Mouse (Mus musculus): ENCODE measurements around the gene Nbeal2.

Nbeal2 gene

DNA sequence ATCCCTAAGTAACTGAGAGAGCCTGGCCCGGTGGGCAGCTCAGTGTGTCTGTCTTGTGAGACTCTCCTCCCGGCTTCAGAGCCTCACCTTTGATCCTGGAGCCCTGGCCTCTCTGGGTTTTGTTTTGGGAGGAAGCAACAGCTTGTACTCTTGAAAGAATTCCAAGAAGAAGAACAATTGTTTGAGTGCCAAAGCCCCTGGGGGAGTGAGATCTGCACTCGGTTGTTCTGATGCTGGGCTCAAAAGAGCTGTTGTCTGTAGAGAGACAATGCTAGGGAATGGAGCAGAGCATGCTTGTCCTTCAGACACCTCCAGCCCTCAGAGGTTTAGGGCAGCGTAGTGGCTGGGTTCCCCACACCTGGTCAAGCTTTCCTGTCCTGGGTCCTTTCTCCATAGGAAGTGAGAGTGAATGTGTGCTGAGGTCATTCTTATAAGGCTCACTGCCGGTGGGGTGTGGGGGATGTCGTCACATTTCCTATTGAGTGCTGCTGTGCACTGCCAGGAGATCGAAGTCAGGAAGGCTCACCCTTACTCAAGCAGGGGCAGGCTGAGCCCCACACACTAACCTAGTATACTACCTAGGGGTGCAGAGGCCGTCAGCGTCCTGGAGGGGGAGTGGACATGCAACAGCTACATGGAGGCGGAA lies 19.3 kb upstream of the Nbeal2 start:
- DNase-seq = no peak

DNA sequence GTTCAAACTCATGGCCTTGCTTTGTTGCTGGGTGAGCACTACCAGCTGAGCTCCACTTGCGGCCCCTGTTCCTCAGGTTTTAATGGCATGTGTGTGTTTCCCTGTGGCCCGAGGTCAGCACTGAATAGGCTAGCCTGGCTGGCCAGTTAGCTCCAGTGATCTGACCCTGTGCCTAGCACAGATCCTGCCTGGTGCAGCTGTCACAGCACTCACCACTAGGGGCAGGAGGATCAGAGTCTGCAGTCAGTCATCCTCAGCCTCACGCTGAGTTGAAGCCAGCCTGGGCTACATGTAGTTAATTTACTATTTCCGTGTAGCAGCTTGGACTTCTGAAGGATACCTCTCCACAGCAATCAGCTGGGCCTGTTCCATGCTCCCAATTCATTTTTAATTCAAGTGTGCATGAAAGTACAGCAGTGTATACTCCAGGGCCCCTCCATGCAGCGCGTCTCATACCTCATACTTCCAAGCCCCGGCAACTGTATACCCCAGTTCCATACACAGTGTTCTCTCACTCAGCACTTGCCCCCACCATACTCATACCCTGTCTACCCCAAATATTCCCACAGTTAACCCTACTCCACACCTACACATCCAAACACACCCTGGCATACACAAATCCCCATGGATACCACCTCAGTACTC lies 18.6 kb upstream of the Nbeal2 start:
- DNase-seq = peak; percentile 61

DNA sequence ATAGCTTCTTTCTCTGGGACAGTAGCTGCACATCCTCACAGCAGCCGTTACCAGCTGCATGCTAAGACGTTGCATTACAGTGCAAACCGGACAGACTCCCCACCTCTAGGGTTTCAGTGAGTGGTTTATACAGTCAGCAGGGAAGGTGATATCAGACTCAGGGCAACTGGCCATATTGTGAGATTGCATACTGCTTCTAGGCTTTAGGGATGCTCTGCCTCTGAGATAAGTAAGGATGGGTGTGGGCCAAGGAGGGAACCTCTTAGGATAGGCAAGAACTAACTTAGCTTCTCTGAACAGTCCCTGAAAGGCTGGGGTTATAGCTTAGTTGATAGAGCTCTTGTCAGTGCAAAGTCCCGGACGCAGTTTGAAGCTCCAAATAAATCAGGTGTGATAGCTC lies 15.8 kb upstream of the Nbeal2 start:
- peak; percentile 49 for DNase-seq

DNA sequence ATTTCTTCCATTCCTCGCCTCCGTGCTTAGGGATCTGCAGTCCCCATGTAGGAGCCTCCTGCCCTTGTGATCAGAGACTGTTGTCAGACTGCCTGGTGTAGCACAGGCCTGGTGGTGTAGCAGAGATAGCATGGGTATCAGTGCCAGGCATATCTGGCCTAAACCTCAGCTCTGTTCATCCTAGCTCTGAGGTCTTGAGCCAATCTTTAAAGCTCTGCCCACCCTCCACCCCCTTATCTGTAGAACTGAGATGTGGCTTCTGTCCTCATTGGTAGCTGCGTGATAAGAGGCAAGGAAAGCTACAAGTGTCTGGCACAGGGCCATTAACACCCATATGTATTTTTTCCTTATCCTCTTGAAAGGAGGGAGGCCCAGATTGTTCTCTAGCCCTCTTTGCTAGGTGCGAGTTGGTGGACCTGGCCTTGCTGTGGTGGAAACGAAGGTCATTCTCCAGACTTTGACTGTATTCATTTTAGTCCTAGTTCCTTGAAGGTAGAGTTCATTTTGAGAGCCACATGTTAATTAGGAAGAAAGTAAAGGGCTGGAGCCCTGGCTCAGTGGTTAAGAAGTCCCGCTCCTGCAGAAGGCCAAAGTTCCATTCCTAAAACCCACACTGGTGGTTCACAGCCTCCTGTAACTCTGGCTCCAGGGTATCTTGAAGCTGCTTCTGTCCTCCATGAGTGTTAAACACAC lies 14.8 kb upstream of the Nbeal2 start:
- DNase-seq = peak; percentile 79

DNA sequence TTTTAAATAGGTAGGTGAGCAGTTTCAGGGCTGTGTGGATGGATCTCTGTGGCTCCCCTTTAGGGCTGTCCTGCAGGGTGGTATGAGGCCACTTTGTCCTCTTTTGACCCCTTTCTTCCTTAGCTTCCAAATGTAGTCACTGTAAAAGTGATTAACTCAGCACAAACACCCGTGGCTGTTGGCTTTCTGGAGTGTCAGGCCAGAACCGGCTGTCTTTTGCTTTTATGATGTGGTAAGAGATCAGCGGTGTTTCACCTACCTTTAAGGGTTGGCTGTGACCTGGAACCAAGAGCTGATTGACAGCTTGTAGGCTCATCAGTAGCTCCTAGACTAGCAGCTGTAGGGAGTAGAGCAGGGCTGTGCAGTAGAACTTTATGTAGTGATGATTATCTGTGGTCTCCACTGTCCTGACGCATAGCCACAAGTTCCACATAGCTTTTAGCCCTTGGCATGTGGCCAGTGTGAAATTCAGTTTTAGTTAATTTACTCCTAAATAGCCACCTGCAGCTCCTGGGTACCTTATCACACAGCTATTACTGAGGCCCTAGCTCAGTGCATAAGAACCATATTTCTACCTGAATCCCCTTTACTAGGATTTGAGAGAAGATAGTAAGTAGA lies 13.4 kb upstream of the Nbeal2 start:
- no peak for DNase-seq

DNA sequence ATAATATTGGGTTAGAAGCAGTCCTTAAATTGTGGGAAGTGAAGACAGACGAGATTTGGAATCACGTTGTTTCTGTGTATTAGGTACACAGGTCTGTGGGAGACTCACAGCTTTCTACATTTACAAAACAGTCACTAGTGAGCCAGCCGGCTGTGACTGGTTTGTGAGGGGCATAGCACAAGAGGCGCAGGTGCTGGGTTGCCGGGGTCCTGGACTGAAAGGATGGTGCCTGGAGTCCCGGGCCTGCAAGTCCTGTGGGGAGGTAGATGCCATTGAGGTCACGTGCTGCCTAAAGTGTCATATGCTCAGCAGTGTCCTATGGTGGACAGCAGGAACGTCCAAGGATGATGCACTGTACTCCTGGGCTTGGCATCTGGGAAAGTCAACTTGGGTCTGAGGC lies 12.4 kb upstream of the Nbeal2 start:
- DNase-seq = no peak

DNA sequence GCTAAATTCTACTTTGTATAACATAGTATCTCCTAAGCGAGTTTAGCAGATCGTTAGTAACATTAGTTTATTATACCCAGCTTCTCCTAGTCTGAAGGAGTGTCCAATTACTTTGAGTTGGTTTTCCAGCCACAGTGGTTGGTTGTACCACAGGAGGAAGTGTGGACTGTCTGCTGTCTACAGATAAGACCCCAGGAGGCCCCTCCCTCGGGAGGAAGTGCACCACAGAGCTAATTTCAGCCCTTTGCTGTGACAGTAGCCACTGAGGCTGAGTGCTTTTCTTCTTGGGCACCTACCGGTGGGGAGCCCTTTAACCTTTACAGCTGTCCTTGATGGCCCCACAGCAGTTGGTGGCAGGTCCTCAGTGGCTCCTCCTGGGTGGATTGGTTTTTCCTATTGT lies 12.0 kb upstream of the Nbeal2 start:
- DNase-seq = peak; percentile 91

DNA sequence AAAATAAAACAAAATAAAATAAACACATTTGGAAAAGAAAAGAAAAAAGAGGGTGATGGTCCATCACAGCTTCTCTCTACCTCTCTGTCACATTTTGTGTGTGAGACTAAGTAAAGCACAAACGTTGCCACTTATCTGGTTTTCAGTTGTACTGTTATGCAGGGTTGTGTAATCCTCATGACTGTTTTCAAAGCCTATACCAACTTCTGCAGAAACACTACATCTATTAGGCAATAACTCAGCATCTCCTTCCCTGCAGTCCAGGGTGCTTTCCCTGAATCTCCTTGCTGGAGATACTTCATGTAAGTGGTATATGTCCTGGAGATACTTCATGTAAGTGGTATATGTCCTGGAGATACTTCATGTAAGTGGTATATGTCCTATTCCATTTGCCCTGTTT lies 8.9 kb upstream of the Nbeal2 start:
- DNase-seq = no peak

DNA sequence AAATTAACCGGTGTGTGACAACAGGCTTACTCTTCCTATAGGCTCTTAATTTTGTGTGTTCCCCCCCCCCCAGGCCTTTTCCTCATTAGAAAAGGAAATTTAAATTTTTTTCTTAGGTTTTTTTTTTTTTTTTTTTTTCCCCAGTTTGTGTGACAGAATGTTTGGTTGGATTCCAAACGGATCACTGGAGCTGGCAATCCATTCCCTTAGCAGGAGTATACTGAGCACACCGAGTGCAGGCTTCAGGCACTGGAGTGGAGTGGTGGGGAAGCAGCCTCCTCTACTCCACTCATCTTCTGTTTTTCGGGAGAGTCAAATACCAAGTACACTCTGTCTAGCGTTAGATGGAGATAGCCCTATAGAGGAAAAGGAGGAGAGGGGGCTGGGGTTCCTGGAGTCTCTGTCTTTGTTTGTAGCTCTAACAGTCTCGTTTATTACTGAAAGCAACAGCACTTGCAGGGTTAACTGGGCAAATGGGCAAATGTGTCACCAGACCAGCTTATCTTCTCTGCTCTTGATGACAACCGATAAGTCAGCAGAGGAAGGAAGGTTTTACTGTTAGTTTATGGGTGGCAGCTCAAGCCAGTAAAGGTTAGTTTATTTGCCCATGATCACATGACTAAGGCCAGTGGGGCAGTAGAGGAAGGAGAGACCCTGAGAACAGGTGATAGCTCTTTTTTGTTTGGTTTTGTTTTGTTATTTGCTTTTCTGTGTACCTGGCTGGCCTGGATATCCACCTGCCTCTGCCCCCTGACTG lies 7.1 kb upstream of the Nbeal2 start:
- no peak for DNase-seq

DNA sequence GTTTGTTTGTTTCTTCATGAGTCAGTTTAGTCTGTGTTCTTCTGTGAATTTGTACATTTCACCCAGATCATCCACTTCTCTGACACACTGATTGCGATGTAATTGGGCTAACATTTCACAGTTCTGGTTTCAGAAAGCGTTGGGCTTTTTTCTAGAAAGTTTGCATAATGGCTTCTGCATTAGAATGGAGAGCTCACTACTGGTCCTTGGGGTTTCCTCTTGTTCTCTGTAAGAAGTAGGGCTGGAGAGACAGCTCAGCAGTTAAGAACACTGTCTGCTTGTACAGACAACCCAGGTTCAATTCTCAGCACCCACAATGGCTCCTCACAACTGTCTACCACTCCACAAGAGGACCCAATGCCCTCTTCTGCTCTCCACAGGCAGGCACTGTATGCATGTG lies 6.2 kb upstream of the Nbeal2 start:
- no peak for DNase-seq

DNA sequence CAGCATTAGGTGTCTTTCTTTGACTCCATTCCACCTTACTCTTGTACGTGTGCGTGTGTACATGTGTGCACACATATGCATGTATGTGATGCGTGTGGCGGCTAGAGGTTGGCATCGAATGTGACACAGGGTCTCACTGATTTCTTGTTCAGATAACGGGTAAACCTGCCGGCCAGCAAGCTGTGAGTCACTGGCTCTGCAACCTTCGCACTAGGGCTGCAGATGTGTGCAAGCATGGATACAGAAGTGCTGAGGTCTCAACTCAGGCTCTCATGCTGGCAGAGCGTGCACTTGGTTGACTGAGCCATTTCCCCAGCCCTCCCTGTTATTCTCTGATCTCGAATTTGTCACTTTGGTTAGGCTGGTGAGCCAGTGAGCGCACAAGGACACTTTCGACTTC lies 5.6 kb upstream of the Nbeal2 start:
- DNase-seq = no peak

DNA sequence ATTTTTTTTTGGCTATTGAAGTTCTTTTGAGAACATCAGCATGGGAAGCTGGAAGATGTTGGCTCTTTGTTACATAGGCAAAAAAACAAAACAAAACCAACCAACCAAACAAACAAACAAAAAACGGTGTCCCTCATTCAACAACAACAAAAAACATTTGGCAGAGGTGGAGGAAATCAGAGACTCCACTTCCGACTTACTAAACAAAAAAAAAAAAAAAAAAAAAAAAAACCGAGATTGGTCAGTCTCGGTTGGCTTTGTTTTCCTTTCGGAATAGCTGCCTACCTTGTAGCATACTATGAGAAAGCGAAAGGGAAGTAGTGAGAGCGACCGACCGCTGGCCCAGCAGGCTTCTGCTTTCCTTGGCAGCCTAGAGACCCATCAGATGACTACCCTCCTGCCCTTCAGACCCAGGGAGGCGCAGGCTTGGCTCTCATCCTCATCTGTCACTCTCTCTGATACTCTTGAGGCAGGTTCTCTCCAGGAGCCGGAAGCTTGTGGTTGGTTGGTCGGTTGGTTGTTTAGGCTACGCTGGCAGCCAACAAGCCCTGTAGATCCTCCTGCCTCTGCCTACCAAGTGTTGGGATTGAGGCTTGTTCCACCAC lies 3.6 kb upstream of the Nbeal2 start:
- peak; percentile 61 for DNase-seq

DNA sequence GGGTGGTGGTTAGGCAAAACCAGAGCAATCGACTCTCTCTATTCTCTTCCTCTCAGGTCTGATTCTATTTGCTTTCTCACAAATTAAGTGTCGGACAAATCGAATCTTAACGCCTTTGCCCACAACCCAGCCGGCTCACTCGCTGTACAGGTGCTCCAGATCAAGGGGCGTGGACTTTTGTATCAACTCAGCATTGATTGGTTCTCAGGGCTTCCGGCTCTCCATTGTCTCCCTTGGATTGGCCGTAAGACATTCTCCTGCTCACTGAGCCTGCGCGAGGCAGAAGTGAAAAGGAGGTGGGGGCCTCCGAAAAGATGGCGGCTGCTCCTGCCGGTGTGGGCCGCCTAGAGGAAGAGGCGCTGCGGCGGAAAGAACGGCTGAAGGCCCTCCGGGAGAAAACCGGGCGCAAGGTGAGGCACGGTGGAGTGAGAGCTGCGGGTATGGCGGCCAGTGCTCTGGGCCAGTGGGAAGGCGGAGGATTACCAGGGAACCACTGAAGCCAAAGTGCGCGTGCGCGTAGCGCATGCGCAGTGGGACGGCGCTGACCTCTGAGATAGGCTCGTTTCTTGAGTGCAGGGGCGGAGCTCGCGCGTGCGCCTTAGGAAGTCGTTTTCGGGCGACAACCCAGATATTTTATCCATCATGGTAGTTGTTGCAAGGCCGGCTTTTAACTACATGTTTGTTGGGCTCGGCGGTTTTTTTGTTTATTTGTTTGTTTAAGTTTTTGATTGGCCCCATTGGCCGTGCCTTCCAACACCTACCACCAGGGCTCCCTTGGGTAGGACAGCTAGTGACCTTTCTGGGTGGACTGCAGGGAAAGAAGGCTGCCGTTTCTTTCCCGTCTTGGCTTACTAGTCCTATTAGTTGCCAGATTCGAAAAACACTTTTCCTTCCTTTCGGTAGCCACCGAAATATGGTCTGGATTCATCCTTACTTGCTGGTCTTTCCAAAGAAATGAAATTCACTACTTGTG lies 2.6 kb upstream of the Nbeal2 start, which contains the start of gene Ccdc12:
Gene Ccdc12 (plus strand): TSS at position 255 of the 973 bp plus-strand sequence.
- DNase-seq = peak; percentile 96

DNA sequence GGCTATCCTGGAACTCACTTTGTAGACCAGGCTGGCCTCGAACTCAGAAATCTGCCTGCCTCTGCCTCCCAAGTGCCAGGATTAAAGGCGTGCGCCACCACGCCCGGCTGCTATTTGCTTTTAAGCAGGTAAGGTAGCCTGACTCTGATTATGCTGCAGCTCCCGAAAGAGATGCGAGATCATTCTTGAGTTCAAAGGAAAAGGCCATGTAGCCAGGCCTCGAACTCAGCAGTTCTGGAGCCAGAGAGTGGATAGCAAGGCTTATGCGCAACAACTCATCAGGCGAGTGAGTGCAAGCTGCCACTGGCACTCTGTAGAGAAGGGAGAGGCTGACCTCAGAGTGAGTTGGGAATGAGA lies 1.7 kb upstream of the Nbeal2 start:
- DNase-seq = no peak

DNA sequence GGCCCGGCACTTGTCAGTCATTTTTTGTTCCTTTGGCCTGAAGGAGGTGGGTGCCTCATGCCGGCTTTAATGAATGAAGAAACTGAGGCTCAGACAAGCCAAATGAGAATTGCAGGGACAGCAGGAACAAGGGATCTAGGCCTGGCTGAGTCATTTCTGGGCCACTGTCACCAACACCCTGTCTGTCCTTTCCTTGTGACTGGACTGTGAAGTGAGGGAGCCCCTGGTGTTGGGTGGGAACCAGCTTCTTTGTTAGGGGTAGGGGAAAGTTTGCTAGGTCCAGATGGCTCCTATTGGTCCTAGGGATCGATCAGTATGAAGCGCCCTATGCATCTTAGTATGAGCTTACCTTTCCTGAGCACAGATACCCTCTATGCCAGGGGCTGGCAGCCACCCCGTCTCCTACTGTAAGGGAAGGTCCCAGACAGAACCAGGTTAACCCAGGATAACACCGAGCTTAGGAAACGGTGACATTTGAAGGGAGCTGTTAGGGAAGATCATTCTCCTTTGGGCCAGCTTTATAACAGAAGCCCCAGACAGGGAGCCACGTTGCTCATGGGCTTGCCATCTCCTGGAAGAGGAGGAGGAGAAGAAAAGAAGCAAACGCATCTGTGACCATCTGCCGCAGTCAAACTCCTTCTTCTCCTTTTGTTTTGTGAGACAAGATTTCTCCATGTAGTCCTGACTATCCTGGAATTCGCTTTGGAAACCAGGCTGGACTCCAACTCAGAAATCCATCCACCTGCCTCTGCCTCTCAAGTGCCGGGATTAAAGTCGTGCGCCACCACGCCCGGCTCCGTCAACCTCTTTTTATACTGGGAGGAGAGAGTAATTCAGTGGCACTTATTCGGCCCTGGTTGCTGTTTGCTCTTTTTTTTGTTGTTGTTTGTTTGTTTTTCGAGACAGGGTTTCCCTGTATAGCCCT lies 1.0 kb upstream of the Nbeal2 start:
- DNase-seq = no peak

DNA sequence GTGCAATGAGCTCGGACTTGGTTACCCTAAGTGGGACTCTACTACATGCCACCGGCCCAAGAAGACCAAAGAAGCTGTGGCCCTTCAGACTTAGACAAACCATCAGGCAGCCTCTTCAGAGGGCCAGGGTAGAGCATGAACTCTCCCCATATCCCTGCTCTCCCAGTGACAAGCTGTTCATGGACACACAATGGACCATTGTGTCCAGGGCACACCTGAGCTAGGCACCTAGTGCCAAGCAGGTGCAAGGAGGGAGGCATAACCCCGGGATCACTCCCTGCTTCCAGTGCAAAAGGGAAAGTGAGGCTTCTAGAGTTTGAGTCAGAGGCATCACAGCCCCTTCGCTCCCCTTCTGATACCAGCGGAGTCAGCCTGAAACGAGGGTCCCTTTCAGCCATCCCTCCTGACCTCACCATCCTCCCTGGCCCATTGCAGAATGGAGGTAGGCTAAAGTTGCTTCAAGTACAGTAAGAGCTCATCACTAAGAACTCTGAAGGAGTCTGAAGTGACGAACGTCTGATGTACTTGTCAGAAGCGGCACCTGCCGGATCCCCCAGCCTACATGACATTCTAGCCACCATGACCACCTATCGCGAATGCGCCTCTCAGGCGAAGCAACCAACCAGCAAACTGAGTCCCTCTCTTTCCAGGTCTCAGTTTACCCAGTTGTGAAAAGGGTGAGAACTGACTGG lies 852 bp downstream of the Nbeal2 start:
- DNase-seq = no peak

DNA sequence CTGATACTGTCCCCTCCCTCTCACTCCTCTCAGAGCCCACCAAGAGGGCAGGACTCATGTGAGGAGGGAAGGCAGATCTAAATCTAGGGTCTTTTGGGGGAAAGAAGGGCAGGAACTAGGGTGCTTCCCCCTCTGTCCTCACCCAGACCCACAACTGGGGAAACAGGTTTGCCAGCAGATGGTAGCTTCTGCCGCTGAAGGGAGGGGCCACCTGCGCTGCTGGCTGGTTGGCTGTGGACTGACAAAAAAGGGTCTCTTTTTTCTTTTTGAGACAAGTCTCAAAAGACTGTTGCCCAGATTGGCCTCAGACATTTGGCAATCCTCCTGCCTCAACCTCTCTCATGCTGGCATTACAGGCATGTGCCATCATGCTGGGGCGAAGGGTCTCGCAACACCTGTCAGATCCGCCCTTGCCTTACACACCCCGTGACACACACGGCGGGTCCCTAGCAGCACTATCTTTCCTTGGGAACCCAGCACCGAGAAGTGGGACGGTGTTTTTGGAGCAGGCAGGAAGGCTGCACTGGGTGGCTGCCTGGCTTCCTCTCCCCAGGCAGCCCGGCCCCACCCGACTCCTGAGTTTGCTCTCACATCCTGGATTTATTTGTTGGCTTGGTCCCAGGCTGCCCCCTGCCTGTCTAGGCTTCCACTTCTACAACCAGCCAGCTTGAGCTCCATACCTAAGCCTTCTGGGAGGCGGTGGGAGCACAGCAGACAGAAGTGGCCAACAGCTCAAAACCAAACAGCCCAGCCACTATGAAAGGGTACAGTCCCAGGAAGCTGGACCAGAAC lies 1.8 kb downstream of the Nbeal2 start:
- DNase-seq = peak; percentile 62

DNA sequence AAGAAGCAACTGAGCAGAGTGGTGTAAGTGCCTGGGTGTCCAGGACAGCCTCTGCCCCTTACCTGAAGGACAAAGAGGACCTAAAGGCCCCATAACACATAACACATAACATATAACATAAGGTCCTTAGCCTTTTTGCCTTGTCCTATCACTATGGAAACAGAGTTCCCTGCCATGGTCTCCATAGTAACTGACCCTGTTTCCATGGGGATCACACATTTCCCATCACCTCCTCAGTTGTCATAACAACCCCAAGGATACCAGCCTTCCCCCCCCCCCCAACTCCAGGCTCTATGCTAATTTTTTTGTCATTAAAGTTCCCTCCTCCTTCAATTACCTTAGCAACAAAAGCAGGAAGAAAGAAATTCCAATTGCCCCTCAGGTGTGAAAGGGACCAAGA lies 4.2 kb downstream of the Nbeal2 start:
- DNase-seq = no peak

DNA sequence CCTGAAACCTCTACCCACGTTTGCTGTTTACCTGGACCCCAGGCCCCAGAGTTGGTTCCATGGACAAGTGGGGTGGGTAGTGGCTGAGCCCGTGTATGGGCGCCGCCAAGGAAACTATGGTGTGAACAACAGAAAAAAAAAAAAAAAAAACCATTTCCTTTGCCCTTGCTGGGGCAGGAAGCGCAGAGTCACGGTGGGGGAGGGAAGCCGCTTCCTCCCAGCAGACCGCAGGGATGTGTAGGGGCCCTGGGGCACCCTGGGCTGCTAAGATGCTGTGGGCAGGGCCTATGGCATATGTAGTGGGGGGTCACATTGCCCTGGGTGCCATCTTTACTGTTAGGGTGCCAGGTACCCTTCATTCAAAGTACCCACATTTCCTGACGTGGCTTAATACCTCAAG lies 8.7 kb downstream of the Nbeal2 start:
- peak; percentile 59 for DNase-seq
